Comparison of ENCODE assay signal across 9 mouse cellular contexts in genomic region chr2:33018026-33018425, GRCm38 (mm10). TPM values are rescaled to one million over a fixed set of nuclear protein-coding genes. Genes with fewer than 3 reads are reported as not detected.
DNase-seq lines count a peak whose midpoint lies in the region; ATAC-seq and TF ChIP-seq lines count a peak whose summit lies in the region.
"Had no signal": no experiment of that assay in that cellular context is flagged by ENCODE, and none has a peak within 500 bp of the region (broad histone marks: within the 10 kb centered on the region; RNA-seq: fewer than 3 reads in every experiment).

No protein-coding gene starts in this region.

- no peak overlapping the region for H3K9ac ChIP-seq in intestine, embryonic 14.5 days (ENCODE audit: low read length)
- no peak overlapping the region for H3K9ac ChIP-seq in intestine, embryonic 16.5 days (ENCODE audit: low read depth, low read length)
- H3K9ac ChIP-seq in MEL (ENCODE audit: control insufficient read depth, low read depth, low read length, poor library complexity, severe bottlenecking) = no peak overlapping the region
- no peak overlapping the region for H3K9ac ChIP-seq in embryonic facial prominence, embryonic 11.5 days (replicated peaks; ENCODE audit: low read length)
- no peak overlapping the region for H3K9ac ChIP-seq in liver, adult 2 months (ENCODE audit: low read depth, low read length)
- H3K9ac ChIP-seq: limb, embryonic 15.5 days had no signal

- TF ChIP-seq POLR2A in MEL (IDR thresholded peaks at IDR 0.05; ENCODE audit: control insufficient read depth in 1 of 2, insufficient read depth in 1 of 2, low read depth in 1 of 2, low read length in 2 of 2, poor library complexity in 1 of 2) = no peak
- no peak for TF ChIP-seq POLR2A in liver, adult 2 months (IDR thresholded peaks at IDR 0.05; ENCODE audit: extremely low read depth, insufficient read depth, low read length)

- no peaks in the 10 kb centered on the region for H3K36me3 ChIP-seq in intestine, embryonic 14.5 days (ENCODE audit: control insufficient read depth, insufficient read depth, low read length)
- no peaks in the 10 kb centered on the region for H3K36me3 ChIP-seq in intestine, embryonic 16.5 days (ENCODE audit: control insufficient read depth, insufficient read depth, low read length)
- H3K36me3 ChIP-seq in MEL (ENCODE audit: control insufficient read depth in 1 of 2, insufficient read depth in 2 of 2, low read length in 2 of 2) = peaks cover 0 to 2% of the 10 kb centered on the region in 2 experiments; a peak in 1 of 4 replicates
- no peaks in the 10 kb centered on the region for H3K36me3 ChIP-seq in embryonic facial prominence, embryonic 11.5 days (replicated peaks; ENCODE audit: control insufficient read depth, insufficient read depth, low read depth, low read length)
- no peaks in the 10 kb centered on the region for H3K36me3 ChIP-seq in liver, adult 2 months (ENCODE audit: control insufficient read depth, insufficient read depth, low read length)
- H3K36me3 ChIP-seq: limb, embryonic 15.5 days had no signal

- H3K27me3 ChIP-seq in intestine, embryonic 14.5 days (replicated peaks; ENCODE audit: control insufficient read depth, insufficient read depth, low read length) = no peaks in the 10 kb centered on the region
- no peaks in the 10 kb centered on the region for H3K27me3 ChIP-seq in intestine, embryonic 16.5 days (replicated peaks; ENCODE audit: control insufficient read depth, insufficient read depth, low read length)
- no peaks in the 10 kb centered on the region for H3K27me3 ChIP-seq in MEL (ENCODE audit: control insufficient read depth in 1 of 2, insufficient read depth in 2 of 2, low read length in 2 of 2)
- H3K27me3 ChIP-seq in embryonic facial prominence, embryonic 11.5 days (ENCODE audit: control insufficient read depth, insufficient read depth, low read length) = no peaks in the 10 kb centered on the region
- H3K27me3 ChIP-seq in liver, adult 2 months (ENCODE audit: control insufficient read depth, insufficient read depth, low read length) = no peaks in the 10 kb centered on the region
- H3K27me3 ChIP-seq: limb, embryonic 15.5 days had no signal

- H3K4me1 ChIP-seq in intestine, embryonic 14.5 days (replicated peaks; ENCODE audit: control insufficient read depth, insufficient read depth, low read length) = no peaks in the 10 kb centered on the region
- H3K4me1 ChIP-seq in intestine, embryonic 16.5 days (ENCODE audit: control insufficient read depth, insufficient read depth, low read length) = no peaks in the 10 kb centered on the region
- H3K4me1 ChIP-seq in MEL (ENCODE audit: control insufficient read depth in 1 of 2, insufficient read depth in 2 of 2, low read length in 2 of 2) = peaks cover 0 to 12% of the 10 kb centered on the region in 2 experiments; a peak in 2 of 4 replicates
- H3K4me1 ChIP-seq in embryonic facial prominence, embryonic 11.5 days (ENCODE audit: control insufficient read depth, insufficient read depth, low read length) = no peaks in the 10 kb centered on the region
- H3K4me1 ChIP-seq in liver, adult 2 months (ENCODE audit: control insufficient read depth, insufficient read depth, low read length) = no peaks in the 10 kb centered on the region
- H3K4me1 ChIP-seq: limb, embryonic 15.5 days had no signal

- no peak for TF ChIP-seq RAD21 in MEL (IDR thresholded peaks at IDR 0.05; ENCODE audit: low read depth, low read length)

- no peak overlapping the region for H3K27ac ChIP-seq in intestine, embryonic 14.5 days (ENCODE audit: low read depth)
- H3K27ac ChIP-seq in intestine, embryonic 16.5 days (ENCODE audit: low read length) = no peak overlapping the region
- H3K27ac ChIP-seq in MEL (ENCODE audit: control insufficient read depth, low read depth, low read length) = no peak overlapping the region
- H3K27ac ChIP-seq in embryonic facial prominence, embryonic 11.5 days (replicated peaks; ENCODE audit: low read depth, low read length) = no peak overlapping the region
- no peak overlapping the region for H3K27ac ChIP-seq in liver, adult 2 months (replicated peaks; ENCODE audit: insufficient read depth, low read depth, low read length)
- H3K27ac ChIP-seq: limb, embryonic 15.5 days had no signal

- no peak for TF ChIP-seq CTCF in MEL (IDR thresholded peaks at IDR 0.05 in 2 of 3, conservative IDR thresholded peaks at IDR 0.05 in 1 of 3; ENCODE audit: control insufficient read depth in 1 of 3, insufficient read depth in 1 of 3, low read depth in 2 of 3, low read length in 3 of 3, poor library complexity in 1 of 3, severe bottlenecking in 1 of 3)
- TF ChIP-seq CTCF in liver, adult 2 months (IDR thresholded peaks at IDR 0.05; ENCODE audit: low read depth, low read length) = peak; percentile 41

- WGBS in intestine, embryonic 14.5 days = 6% methylated on average over 6 of the region's 6 CpGs
- 7% methylated on average over 6 of the region's 6 CpGs for WGBS in intestine, embryonic 16.5 days
- 16% methylated on average over 6 of the region's 6 CpGs for WGBS in embryonic facial prominence, embryonic 11.5 days
- 2% methylated on average over 6 of the region's 6 CpGs for WGBS in liver, adult 2 months

- H3K79me2 ChIP-seq in MEL (ENCODE audit: control insufficient read depth, insufficient read depth, low read length, poor library complexity) = no peaks in the 10 kb centered on the region
- no peaks in the 10 kb centered on the region for H3K79me2 ChIP-seq in liver, adult 2 months (ENCODE audit: control insufficient read depth, insufficient read depth, low read length)

- DNase-seq in intestine, embryonic 14.5 days (ENCODE audit: low spot score) = peak; percentile 92
- DNase-seq in MEL (ENCODE audit: low read depth, low spot score) = peak; percentile 78
- DNase-seq in embryonic facial prominence, embryonic 11.5 days (ENCODE audit: low spot score) = peak; percentile 74
- DNase-seq in liver, adult 2 months (ENCODE audit: extremely low read depth, low read depth, low spot score) = peak; percentile 8
- DNase-seq in urinary bladder, adult 2 months (ENCODE audit: low spot score) = peak; percentile 36
- DNase-seq in frontal cortex, adult 2 months (ENCODE audit: extremely low spot score in 1 of 2, low spot score in 1 of 2) = no peak
- no peak for DNase-seq in right cerebral cortex, adult 2 months (ENCODE audit: low spot score in 2 of 2)

- no peak for TF ChIP-seq EP300 in MEL (IDR thresholded peaks at IDR 0.05; ENCODE audit: low read depth in 1 of 2, low read length in 2 of 2)

- ATAC-seq in intestine, embryonic 14.5 days (replicated peaks; ENCODE audit: low FRiP score, low TSS enrichment, low read depth) = no peak
- no peak for ATAC-seq in intestine, embryonic 16.5 days
- ATAC-seq in embryonic facial prominence, embryonic 11.5 days (replicated peaks; ENCODE audit: insufficient number of reproducible peaks, low FRiP score, low TSS enrichment, low read depth) = no peak

- H3K4me2 ChIP-seq in intestine, embryonic 14.5 days (ENCODE audit: low read length) = no peak overlapping the region
- no peak overlapping the region for H3K4me2 ChIP-seq in intestine, embryonic 16.5 days (ENCODE audit: low read depth, low read length)
- H3K4me2 ChIP-seq in embryonic facial prominence, embryonic 11.5 days (ENCODE audit: low read depth, low read length) = no peak overlapping the region
- H3K4me2 ChIP-seq: limb, embryonic 15.5 days had no signal

- H3K4me3 ChIP-seq in intestine, embryonic 14.5 days (ENCODE audit: low read depth, low read length) = no peak overlapping the region
- H3K4me3 ChIP-seq in intestine, embryonic 16.5 days (ENCODE audit: low read length) = no peak overlapping the region
- no peak overlapping the region for H3K4me3 ChIP-seq in MEL (ENCODE audit: control insufficient read depth in 1 of 2, insufficient read depth in 1 of 2, low read depth in 2 of 2, low read length in 2 of 2)
- no peak overlapping the region for H3K4me3 ChIP-seq in embryonic facial prominence, embryonic 11.5 days (ENCODE audit: low read depth, low read length)
- H3K4me3 ChIP-seq in liver, adult 2 months (ENCODE audit: insufficient read depth, low read depth, low read length) = no peak overlapping the region
- H3K4me3 ChIP-seq: limb, embryonic 15.5 days had no signal

- no peaks in the 10 kb centered on the region for H3K9me3 ChIP-seq in intestine, embryonic 14.5 days (ENCODE audit: control insufficient read depth, low read length)
- H3K9me3 ChIP-seq in intestine, embryonic 16.5 days (ENCODE audit: control insufficient read depth, low read length) = no peaks in the 10 kb centered on the region
- no peaks in the 10 kb centered on the region for H3K9me3 ChIP-seq in MEL (replicated peaks; ENCODE audit: insufficient read depth, low read length)
- H3K9me3 ChIP-seq in embryonic facial prominence, embryonic 11.5 days (replicated peaks; ENCODE audit: control insufficient read depth, low read length) = no peaks in the 10 kb centered on the region
- H3K9me3 ChIP-seq: limb, embryonic 15.5 days had no signal

RNA-seq across cellular contexts. Expression of gene Slc2a8, which starts 36.1 kb away (rescaled TPM):
- polyA plus RNA-seq in intestine, embryonic 14.5 days (2014; fragmentation: Nextera tagmentation; extraction: Ambion mirVana) = 10.3 and 13.6 TPM in 2 replicates
- 21.5 and 26.6 TPM in 2 replicates for polyA plus RNA-seq in intestine, embryonic 16.5 days (2015; fragmentation: Nextera tagmentation; extraction: Ambion mirVana)
- 7.4 and 7.8 TPM in 2 replicates for total RNA-seq in MEL (2012; rRNA removed)
- polyA plus RNA-seq in MEL (2012; ENCODE audit: insufficient read depth in 1 of 2, insufficient read length in 2 of 2, low read depth in 1 of 2, low replicate concordance in 2 of 2, missing spikeins in 1 of 2) = 10 to 100 TPM in 1 of 2 experiments, not detected in 1; 16.0 TPM
- 10.1 and 10.8 TPM in 2 replicates for polyA plus RNA-seq in embryonic facial prominence, embryonic 11.5 days (2014; fragmentation: Nextera tagmentation; extraction: Ambion mirVana)
- 7.9 and 9.4 TPM in 2 replicates for total RNA-seq in liver, adult 2 months (2014; rRNA removed)
- polyA plus RNA-seq in liver, adult 2 months (2012; rRNA removed) = 59.4 and 66.1 TPM in 2 replicates
- polyA plus RNA-seq in urinary bladder, adult 2 months (2012; rRNA removed) = 21.0 and 21.5 TPM in 2 replicates
- 37.7 and 40.8 TPM in 2 replicates for polyA plus RNA-seq in frontal cortex, adult 2 months (2012; rRNA removed)

RNA-seq across cellular contexts. Expression of gene Lrsam1, which starts 56.6 kb away (rescaled TPM):
- polyA plus RNA-seq in intestine, embryonic 14.5 days (2014; fragmentation: Nextera tagmentation; extraction: Ambion mirVana) = 7.0 and 7.9 TPM in 2 replicates
- polyA plus RNA-seq in intestine, embryonic 16.5 days (2015; fragmentation: Nextera tagmentation; extraction: Ambion mirVana) = 6.8 and 7.8 TPM in 2 replicates
- 13.5 and 17.9 TPM in 2 replicates for total RNA-seq in MEL (2012; rRNA removed)
- polyA plus RNA-seq in MEL (2012; ENCODE audit: insufficient read depth in 1 of 2, insufficient read length in 2 of 2, low read depth in 1 of 2, low replicate concordance in 2 of 2, missing spikeins in 1 of 2) = 10 to 100 TPM in 1 of 2 experiments, not detected in 1; 14.2 TPM
- polyA plus RNA-seq in embryonic facial prominence, embryonic 11.5 days (2014; fragmentation: Nextera tagmentation; extraction: Ambion mirVana) = 5.2 and 6.5 TPM in 2 replicates
- 6.0 and 9.7 TPM in 2 replicates for total RNA-seq in liver, adult 2 months (2014; rRNA removed)
- polyA plus RNA-seq in liver, adult 2 months (2012; rRNA removed) = 8.8 and 9.7 TPM in 2 replicates
- 15.1 and 15.9 TPM in 2 replicates for polyA plus RNA-seq in urinary bladder, adult 2 months (2012; rRNA removed)
- polyA plus RNA-seq in frontal cortex, adult 2 months (2012; rRNA removed) = 21.5 and 26.0 TPM in 2 replicates

RNA-seq across cellular contexts. Expression of gene Rpl12, which starts 56.7 kb away (rescaled TPM):
- 259 and 272 TPM in 2 replicates for polyA plus RNA-seq in intestine, embryonic 14.5 days (2014; fragmentation: Nextera tagmentation; extraction: Ambion mirVana)
- 141 and 162 TPM in 2 replicates for polyA plus RNA-seq in intestine, embryonic 16.5 days (2015; fragmentation: Nextera tagmentation; extraction: Ambion mirVana)
- 1,806 and 1,842 TPM in 2 replicates for total RNA-seq in MEL (2012; rRNA removed)
- polyA plus RNA-seq in MEL (2012; ENCODE audit: insufficient read depth in 1 of 2, insufficient read length in 2 of 2, low read depth in 1 of 2, low replicate concordance in 2 of 2, missing spikeins in 1 of 2) = 100 to 1,000 TPM in 1 of 2 experiments, not detected in 1; 116 TPM
- 162 and 191 TPM in 2 replicates for polyA plus RNA-seq in embryonic facial prominence, embryonic 11.5 days (2014; fragmentation: Nextera tagmentation; extraction: Ambion mirVana)
- 473 and 515 TPM in 2 replicates for total RNA-seq in liver, adult 2 months (2014; rRNA removed)
- 134 and 158 TPM in 2 replicates for polyA plus RNA-seq in liver, adult 2 months (2012; rRNA removed)
- polyA plus RNA-seq in urinary bladder, adult 2 months (2012; rRNA removed) = 1,100 and 1,122 TPM in 2 replicates
- polyA plus RNA-seq in frontal cortex, adult 2 months (2012; rRNA removed) = 374 and 403 TPM in 2 replicates

Comparison
In these comparisons a context has a peak if more than half of its experiments do, and no peak if none do; other contexts are left out.
1. DNase-seq: peak in intestine, embryonic 14.5 days (single experiment), MEL (single experiment), embryonic facial prominence, embryonic 11.5 days (single experiment), liver, adult 2 months (single experiment) and urinary bladder, adult 2 months (single experiment); none in frontal cortex, adult 2 months (0 of 2) and right cerebral cortex, adult 2 months (0 of 2).